43 mouse cellular contexts compared by ENCODE assay signal in the genomic region with DNA sequence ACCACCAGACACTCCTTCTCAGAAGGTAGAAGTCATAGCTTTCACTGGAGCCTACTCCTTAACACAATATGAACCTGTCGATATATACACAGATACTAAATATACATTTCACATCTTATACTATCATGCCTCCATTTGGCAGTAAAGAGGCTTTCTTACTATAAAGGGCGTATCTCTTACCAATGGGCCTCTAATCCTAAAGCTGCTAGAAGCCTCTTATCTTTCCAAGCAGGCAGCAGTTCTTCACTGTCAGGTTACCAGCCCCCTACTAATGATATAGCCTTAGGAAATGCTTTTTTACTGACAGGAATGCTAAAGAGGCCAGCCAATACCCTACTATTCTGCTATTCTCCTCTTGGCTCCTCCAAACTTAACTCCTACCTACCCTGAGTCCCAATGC. TPM values are rescaled to one million over a fixed set of nuclear protein-coding genes. Genes with fewer than 3 reads are reported as not detected.
DNase-seq lines count a peak whose midpoint lies in the region; ATAC-seq and TF ChIP-seq lines count a peak whose summit lies in the region.
"Had no signal": no experiment of that assay in that cellular context is flagged by ENCODE, and none has a peak within 500 bp of the region (broad histone marks: within the 10 kb centered on the region; RNA-seq: fewer than 3 reads in every experiment).

No protein-coding gene starts in this region.

- WGBS in stomach, embryonic 15.5 days: 75% methylated on average over 2 of the region's 2 CpGs
- WGBS in stomach, postnatal 0 days: 66% methylated on average over 2 of the region's 2 CpGs
- 32% methylated on average over 2 of the region's 2 CpGs for whole genome bisulfite sequencing in liver, embryonic 15.5 days (ENCODE audit: insufficient replicate concordance)
- WGBS in hindbrain, embryonic 10.5 days: 78% methylated on average over 2 of the region's 2 CpGs
- WGBS in hindbrain, embryonic 11.5 days: 76% methylated on average over 2 of the region's 2 CpGs

- no peaks in the 10 kb centered on the region for H3K9me3 ChIP-seq in stomach, embryonic 15.5 days
- H3K9me3 ChIP-seq in stomach, postnatal 0 days (ENCODE audit: control insufficient read depth, low read length): no peaks in the 10 kb centered on the region
- no peaks in the 10 kb centered on the region for H3K9me3 ChIP-seq in erythroblast, embryonic 14.5 days (ENCODE audit: control insufficient read depth, low read length)
- H3K9me3 ChIP-seq in liver, embryonic 15.5 days (replicated peaks): no peaks in the 10 kb centered on the region
- H3K9me3 ChIP-seq in hindbrain, embryonic 10.5 days: no peaks in the 10 kb centered on the region
- no peaks in the 10 kb centered on the region for H3K9me3 ChIP-seq in hindbrain, embryonic 11.5 days (ENCODE audit: control insufficient read depth, low read length)
- H3K9me3 ChIP-seq: embryonic facial prominence, embryonic 10.5 days; embryonic facial prominence, embryonic 15.5 days; forebrain, embryonic 10.5 days; forebrain, embryonic 15.5 days; hindbrain, embryonic 15.5 days; kidney, embryonic 15.5 days; limb, embryonic 13.5 days; neural tube, embryonic 12.5 days had no signal

- no peak for DNase-seq in stomach, postnatal 0 days (ENCODE audit: low spot score)
- DNase-seq in hindbrain, embryonic 10.5 days (ENCODE audit: low spot score): no peak
- DNase-seq in gastrocnemius, adult 2 months: no peak
- no peak for DNase-seq in thymus, postnatal 0 days (ENCODE audit: low spot score)
- no peak for DNase-seq in hindbrain, embryonic 11.5 days (ENCODE audit: low spot score)
- DNase-seq: adrenal gland, adult 2 months; cerebellum, adult 8-10 months; cerebellum, postnatal 25 days; gastrocnemius, postnatal 36 days; heart, adult 18-20 months; heart, postnatal 36 days; kidney, adult 11 months; kidney, postnatal 36 days; lung, adult 2 months; lung, postnatal 10 days; right cerebral cortex, postnatal 4 days; thymus, postnatal 14 days had no signal

- no peak for TF ChIP-seq EP300 in stomach, postnatal 0 days (optimal IDR thresholded peaks at IDR 0.05)

- no peak overlapping the region for H3K27ac ChIP-seq in stomach, embryonic 15.5 days
- H3K27ac ChIP-seq in stomach, postnatal 0 days (replicated peaks): no peak overlapping the region
- H3K27ac ChIP-seq in liver, embryonic 15.5 days (replicated peaks): peak overlapping the region; percentile 78
- H3K27ac ChIP-seq in hindbrain, embryonic 10.5 days: no peak overlapping the region
- H3K27ac ChIP-seq in gastrocnemius, adult 2 months: no peak overlapping the region
- H3K27ac ChIP-seq in hindbrain, embryonic 11.5 days (ENCODE audit: low read depth, low read length): no peak overlapping the region
- H3K27ac ChIP-seq: embryonic facial prominence, embryonic 10.5 days; embryonic facial prominence, embryonic 15.5 days; forebrain, embryonic 10.5 days; forebrain, embryonic 15.5 days; hindbrain, embryonic 15.5 days; kidney, embryonic 15.5 days; limb, embryonic 13.5 days; macrophage; neural tube, embryonic 12.5 days had no signal

- no peak overlapping the region for H3K9ac ChIP-seq in stomach, embryonic 15.5 days
- no peak overlapping the region for H3K9ac ChIP-seq in stomach, postnatal 0 days (ENCODE audit: low read length)
- H3K9ac ChIP-seq in liver, embryonic 15.5 days: no peak overlapping the region
- H3K9ac ChIP-seq in hindbrain, embryonic 11.5 days (ENCODE audit: low read depth, low read length): no peak overlapping the region
- H3K9ac ChIP-seq: embryonic facial prominence, embryonic 15.5 days; forebrain, embryonic 15.5 days; hindbrain, embryonic 15.5 days; kidney, embryonic 15.5 days; limb, embryonic 13.5 days; neural tube, embryonic 12.5 days had no signal

- no peaks in the 10 kb centered on the region for H3K36me3 ChIP-seq in stomach, embryonic 15.5 days
- no peaks in the 10 kb centered on the region for H3K36me3 ChIP-seq in stomach, postnatal 0 days (ENCODE audit: control insufficient read depth, insufficient read depth, low read length)
- H3K36me3 ChIP-seq in erythroblast, embryonic 14.5 days (ENCODE audit: control insufficient read depth): no peaks in the 10 kb centered on the region
- H3K36me3 ChIP-seq in liver, embryonic 15.5 days (replicated peaks): no peaks in the 10 kb centered on the region
- H3K36me3 ChIP-seq in hindbrain, embryonic 10.5 days: no peaks in the 10 kb centered on the region
- H3K36me3 ChIP-seq in hindbrain, embryonic 11.5 days (ENCODE audit: control insufficient read depth, insufficient read depth, low read length): no peaks in the 10 kb centered on the region
- H3K36me3 ChIP-seq: embryonic facial prominence, embryonic 10.5 days; embryonic facial prominence, embryonic 15.5 days; forebrain, embryonic 10.5 days; forebrain, embryonic 15.5 days; hindbrain, embryonic 15.5 days; kidney, embryonic 15.5 days; limb, embryonic 13.5 days; neural tube, embryonic 12.5 days had no signal

- intact Hi-C loops in gastrocnemius, adult 2 months (cut with DNase I): no loop called here

- TF ChIP-seq CTCF in stomach, postnatal 0 days (IDR thresholded peaks at IDR 0.05; ENCODE audit: low read depth): no peak
- no peak for TF ChIP-seq CTCF in gastrocnemius, adult 2 months (IDR thresholded peaks at IDR 0.05)

- peak; percentile 72; the same call in 1 of the 2 replicates for ATAC-seq in stomach, embryonic 15.5 days (ENCODE audit: insufficient read depth, low FRiP score, low read depth)
- no peak for ATAC-seq in stomach, postnatal 0 days (ENCODE audit: low FRiP score, low TSS enrichment)
- ATAC-seq in liver, embryonic 15.5 days (ENCODE audit: insufficient read depth): peak; percentile 96
- no peak for ATAC-seq in hindbrain, embryonic 11.5 days (ENCODE audit: low FRiP score)
- ATAC-seq: forebrain, embryonic 15.5 days; inflammation-experienced regulatory T-cells, adult 6 months had no signal

- H3K4me3 ChIP-seq in stomach, embryonic 15.5 days (replicated peaks): no peak overlapping the region
- no peak overlapping the region for H3K4me3 ChIP-seq in stomach, postnatal 0 days (ENCODE audit: low read depth, low read length)
- H3K4me3 ChIP-seq in erythroblast, embryonic 14.5 days (replicated peaks): peak overlapping the region; percentile 12
- no peak overlapping the region for H3K4me3 ChIP-seq in liver, embryonic 15.5 days (replicated peaks)
- no peak overlapping the region for H3K4me3 ChIP-seq in hindbrain, embryonic 10.5 days
- no peak overlapping the region for H3K4me3 ChIP-seq in gastrocnemius, adult 2 months
- no peak overlapping the region for H3K4me3 ChIP-seq in hindbrain, embryonic 11.5 days (ENCODE audit: low read depth, low read length)
- H3K4me3 ChIP-seq: embryonic facial prominence, embryonic 10.5 days; embryonic facial prominence, embryonic 15.5 days; forebrain, embryonic 10.5 days; forebrain, embryonic 15.5 days; hindbrain, embryonic 15.5 days; kidney, embryonic 15.5 days; limb, embryonic 13.5 days; myocyte; neural tube, embryonic 12.5 days had no signal

- no peaks in the 10 kb centered on the region for H3K4me1 ChIP-seq in stomach, embryonic 15.5 days
- H3K4me1 ChIP-seq in stomach, postnatal 0 days (replicated peaks; ENCODE audit: control insufficient read depth, insufficient read depth): no peaks in the 10 kb centered on the region
- H3K4me1 ChIP-seq in erythroblast, embryonic 14.5 days (ENCODE audit: control insufficient read depth): peaks cover 31% of the 10 kb centered on the region
- peaks cover 19% of the 10 kb centered on the region for H3K4me1 ChIP-seq in liver, embryonic 15.5 days (replicated peaks)
- no peaks in the 10 kb centered on the region for H3K4me1 ChIP-seq in hindbrain, embryonic 10.5 days (replicated peaks)
- no peaks in the 10 kb centered on the region for H3K4me1 ChIP-seq in hindbrain, embryonic 11.5 days (replicated peaks; ENCODE audit: control insufficient read depth, insufficient read depth, low read length)
- H3K4me1 ChIP-seq: embryonic facial prominence, embryonic 10.5 days; embryonic facial prominence, embryonic 15.5 days; forebrain, embryonic 10.5 days; forebrain, embryonic 15.5 days; hindbrain, embryonic 15.5 days; kidney, embryonic 15.5 days; limb, embryonic 13.5 days; neural tube, embryonic 12.5 days had no signal

- H3K27me3 ChIP-seq in stomach, embryonic 15.5 days (replicated peaks): no peaks in the 10 kb centered on the region
- no peaks in the 10 kb centered on the region for H3K27me3 ChIP-seq in stomach, postnatal 0 days (ENCODE audit: control insufficient read depth, insufficient read depth, low read length)
- H3K27me3 ChIP-seq in erythroblast, embryonic 14.5 days (ENCODE audit: control insufficient read depth): no peaks in the 10 kb centered on the region
- H3K27me3 ChIP-seq in liver, embryonic 15.5 days: no peaks in the 10 kb centered on the region
- no peaks in the 10 kb centered on the region for H3K27me3 ChIP-seq in hindbrain, embryonic 10.5 days (ENCODE audit: insufficient read depth, poor library complexity, severe bottlenecking)
- no peaks in the 10 kb centered on the region for H3K27me3 ChIP-seq in hindbrain, embryonic 11.5 days (ENCODE audit: control insufficient read depth, insufficient read depth, low read length)
- H3K27me3 ChIP-seq: embryonic facial prominence, embryonic 15.5 days; forebrain, embryonic 15.5 days; hindbrain, embryonic 15.5 days; kidney, embryonic 15.5 days; limb, embryonic 13.5 days; neural tube, embryonic 12.5 days had no signal

- H3K4me2 ChIP-seq in stomach, embryonic 15.5 days: no peak overlapping the region
- H3K4me2 ChIP-seq in stomach, postnatal 0 days (replicated peaks; ENCODE audit: low read depth): no peak overlapping the region
- H3K4me2 ChIP-seq in liver, embryonic 15.5 days: peak overlapping the region; percentile 45
- no peak overlapping the region for H3K4me2 ChIP-seq in hindbrain, embryonic 11.5 days (replicated peaks; ENCODE audit: low read depth, low read length)
- H3K4me2 ChIP-seq: embryonic facial prominence, embryonic 15.5 days; forebrain, embryonic 15.5 days; heart, embryonic 11.5 days; hindbrain, embryonic 15.5 days; kidney, embryonic 15.5 days; limb, embryonic 13.5 days; midbrain, embryonic 11.5 days; neural tube, embryonic 12.5 days had no signal

RNA-seq across cellular contexts. Expression of gene Akap4, which starts 9.7 kb away (rescaled TPM):
- not detected in 2 replicates for polyA plus RNA-seq in stomach, embryonic 15.5 days (2015; fragmentation: Nextera tagmentation; extraction: Ambion mirVana)
- polyA plus RNA-seq in stomach, postnatal 0 days (2015; fragmentation: Nextera tagmentation; extraction: Ambion mirVana): 0.04 and 0.08 TPM in 2 replicates
- not detected in 2 replicates for polyA plus RNA-seq in erythroblast, embryonic 14.5 days (2012)
- not detected in 2 replicates for polyA plus RNA-seq in liver, embryonic 15.5 days (2015; fragmentation: Nextera tagmentation; extraction: Ambion mirVana)
- polyA plus RNA-seq in hindbrain, embryonic 10.5 days (2016; fragmentation: Nextera tagmentation; extraction: Ambion mirVana): not detected in 2 replicates
- total RNA-seq in gastrocnemius, adult 2 months (2021): not detected
- polyA plus RNA-seq in thymus, postnatal 0 days (2015; fragmentation: Nextera tagmentation; extraction: Ambion mirVana): 0.04 and 0.05 TPM in 2 replicates
- not detected in 2 replicates for polyA plus RNA-seq in hindbrain, embryonic 11.5 days (2014; fragmentation: Nextera tagmentation; extraction: Ambion mirVana)
- total RNA-seq: adrenal gland, adult 2 months; adrenal gland, postnatal 4 days; gastrocnemius, adult 18-20 months; gastrocnemius, postnatal 36 days; heart, adult 18-20 months; heart, postnatal 36 days; layer of hippocampus, adult 8-10 months; layer of hippocampus, postnatal 25 days; left cerebral cortex, adult 8-10 months; left cerebral cortex, postnatal 36 days; midbrain, postnatal 0 days had no signal
- polyA plus RNA-seq: adrenal gland, adult 2 months; embryonic facial prominence, embryonic 10.5 days; embryonic facial prominence, embryonic 15.5 days; forebrain, embryonic 10.5 days; forebrain, embryonic 15.5 days; frontal cortex, adult 2 months; heart, embryonic 16.5 days; hindbrain, embryonic 15.5 days; inflammation-experienced regulatory T-cells, adult 6 months; kidney, embryonic 15.5 days; limb, embryonic 13.5 days; lung, adult 2 months; macrophage; midbrain, embryonic 11.5 days; midbrain, postnatal 0 days; myocyte; neural tube, embryonic 12.5 days; urinary bladder, adult 2 months had no signal

RNA-seq across cellular contexts. Expression of gene Ccnb3, which starts 16.2 kb away (rescaled TPM):
- 0.03 and 0.05 TPM in 2 replicates for polyA plus RNA-seq in stomach, embryonic 15.5 days (2015; fragmentation: Nextera tagmentation; extraction: Ambion mirVana)
- polyA plus RNA-seq in stomach, postnatal 0 days (2015; fragmentation: Nextera tagmentation; extraction: Ambion mirVana): not detected in 2 replicates
- polyA plus RNA-seq in erythroblast, embryonic 14.5 days (2012): not detected in 2 replicates
- polyA plus RNA-seq in liver, embryonic 15.5 days (2015; fragmentation: Nextera tagmentation; extraction: Ambion mirVana): not detected in 2 replicates
- not detected in 2 replicates for polyA plus RNA-seq in hindbrain, embryonic 10.5 days (2016; fragmentation: Nextera tagmentation; extraction: Ambion mirVana)
- not detected for total RNA-seq in gastrocnemius, adult 2 months (2021)
- not detected in 2 replicates for polyA plus RNA-seq in thymus, postnatal 0 days (2015; fragmentation: Nextera tagmentation; extraction: Ambion mirVana)
- not detected in 2 replicates for polyA plus RNA-seq in hindbrain, embryonic 11.5 days (2014; fragmentation: Nextera tagmentation; extraction: Ambion mirVana)
- total RNA-seq: gastrocnemius, adult 18-20 months; heart, adult 18-20 months; heart, postnatal 36 days; layer of hippocampus, adult 8-10 months; layer of hippocampus, postnatal 25 days; left cerebral cortex, adult 8-10 months; left cerebral cortex, postnatal 36 days; midbrain, postnatal 0 days had no signal
- polyA plus RNA-seq: adrenal gland, adult 2 months; embryonic facial prominence, embryonic 15.5 days; forebrain, embryonic 10.5 days; forebrain, embryonic 15.5 days; frontal cortex, adult 2 months; hindbrain, embryonic 15.5 days; inflammation-experienced regulatory T-cells, adult 6 months; kidney, embryonic 15.5 days; lung, adult 2 months; macrophage; midbrain, embryonic 11.5 days; midbrain, postnatal 0 days; myocyte; neural tube, embryonic 12.5 days; urinary bladder, adult 2 months had no signal

Comparison
In these comparisons a context has a peak if more than half of its experiments do, and no peak if none do; other contexts are left out.
1. ATAC-seq: peak in stomach, embryonic 15.5 days (single experiment) and liver, embryonic 15.5 days (single experiment); none in stomach, postnatal 0 days (single experiment) and hindbrain, embryonic 11.5 days (single experiment).